Mouse (Mus musculus) thymus, postnatal 14 days (tissue): ENCODE data around the gene Atxn1.

Experiments
- DNase-seq: peaks from one replicate; pipeline ENCODE4 v3.0.0; 2021

The Atxn1 gene

GRCm38 (mm10) chr13:45553674-45554073 is 411.1 kb downstream of the Atxn1 start:
- DNase-seq, result no peak

- no peak for DNase-seq
Measured at GRCm38 (mm10) chr13:45547549-45547948, 417.3 kb downstream of the Atxn1 start.

GRCm38 (mm10) chr13:45546946-45547345 is 417.9 kb downstream of the Atxn1 start:
- DNase-seq, result no peak

- no peak for DNase-seq
Measured at GRCm38 (mm10) chr13:45545974-45546373, 418.8 kb downstream of the Atxn1 start.

- peak; percentile 61 for DNase-seq
Measured at GRCm38 (mm10) chr13:45539205-45539568, 425.6 kb downstream of the Atxn1 start.

GRCm38 (mm10) chr13:45538532-45539204 is 426.1 kb downstream of the Atxn1 start:
- no peak for DNase-seq

- no peak for DNase-seq
Measured at GRCm38 (mm10) chr13:45538091-45538490, 426.7 kb downstream of the Atxn1 start.

GRCm38 (mm10) chr13:45537110-45537509 is 427.7 kb downstream of the Atxn1 start:
- no peak for DNase-seq

- DNase-seq, result no peak
Measured at GRCm38 (mm10) chr13:45535731-45536453, 428.9 kb downstream of the Atxn1 start.

GRCm38 (mm10) chr13:45530754-45531153 is 434.1 kb downstream of the Atxn1 start:
- DNase-seq, result no peak

GRCm38 (mm10) chr13:45528787-45529186 is 436.0 kb downstream of the Atxn1 start:
- no peak for DNase-seq

- DNase-seq, result no peak
Measured at GRCm38 (mm10) chr13:45527232-45527964, 437.4 kb downstream of the Atxn1 start.

GRCm38 (mm10) chr13:45526230-45526629 is 438.6 kb downstream of the Atxn1 start:
- no peak for DNase-seq

GRCm38 (mm10) chr13:45524791-45525435 is 439.9 kb downstream of the Atxn1 start:
- DNase-seq, result no peak

GRCm38 (mm10) chr13:45524305-45524704 is 440.5 kb downstream of the Atxn1 start:
- no peak for DNase-seq

GRCm38 (mm10) chr13:45516501-45517393 is 448.1 kb downstream of the Atxn1 start:
- DNase-seq, result no peak

GRCm38 (mm10) chr13:45514832-45515422 is 449.9 kb downstream of the Atxn1 start:
- no peak for DNase-seq

- no peak for DNase-seq
Measured at GRCm38 (mm10) chr13:45514115-45514514, 450.7 kb downstream of the Atxn1 start.

- no peak for DNase-seq
Measured at GRCm38 (mm10) chr13:45513009-45513984, 451.5 kb downstream of the Atxn1 start.

GRCm38 (mm10) chr13:45512531-45512930 is 452.3 kb downstream of the Atxn1 start:
- peak; percentile 10 for DNase-seq
